Mouse (Mus musculus): ENCODE measurements around the gene Tspan9.

The Tspan9 gene

GRCm38 (mm10) chr6:127942421-127942820 lies 201.0 kb downstream of the Tspan9 start:
- DNase-seq (ENCODE audit: inconsistent age in 2 of 2, low spot score in 1 of 2), result peak; percentile 78 to 91

- peak in 1 of 2 experiments; percentile 67 for DNase-seq (ENCODE audit: inconsistent age in 2 of 2, low spot score in 1 of 2)
Observed at GRCm38 (mm10) chr6:127935105-127935504, 208.3 kb downstream of the Tspan9 start.

- DNase-seq (ENCODE audit: inconsistent age in 2 of 2, low spot score in 1 of 2), result no peak
Observed at GRCm38 (mm10) chr6:127933841-127934240, 209.6 kb downstream of the Tspan9 start.

DNA sequence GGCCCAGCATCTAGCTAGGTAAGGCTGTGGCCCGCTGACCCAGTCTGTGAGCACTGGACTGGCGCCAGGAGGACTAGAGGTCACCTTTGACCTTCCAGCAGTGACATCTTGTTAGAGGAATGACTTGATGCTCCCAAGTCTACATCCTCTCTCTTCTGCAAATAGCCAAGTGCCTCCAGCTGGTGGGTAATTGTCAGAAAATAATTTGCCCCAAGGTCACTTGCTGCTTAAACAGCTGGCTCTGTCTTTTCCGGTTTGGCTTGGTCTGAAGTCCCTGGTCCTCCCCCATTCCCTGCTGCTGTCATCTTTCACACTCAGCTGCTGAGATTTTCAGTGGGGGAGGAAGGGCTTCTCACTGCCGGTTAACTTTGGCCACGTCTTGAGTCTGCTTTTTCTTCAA lies 210.7 kb downstream of the Tspan9 start:
- no peak for DNase-seq (ENCODE audit: inconsistent age in 2 of 2, low spot score in 1 of 2)

GRCm38 (mm10) chr6:127928682-127929081 lies 214.7 kb downstream of the Tspan9 start:
- DNase-seq (ENCODE audit: inconsistent age in 2 of 2, low spot score in 1 of 2), result peak in 1 of 2 experiments; percentile 64

DNA sequence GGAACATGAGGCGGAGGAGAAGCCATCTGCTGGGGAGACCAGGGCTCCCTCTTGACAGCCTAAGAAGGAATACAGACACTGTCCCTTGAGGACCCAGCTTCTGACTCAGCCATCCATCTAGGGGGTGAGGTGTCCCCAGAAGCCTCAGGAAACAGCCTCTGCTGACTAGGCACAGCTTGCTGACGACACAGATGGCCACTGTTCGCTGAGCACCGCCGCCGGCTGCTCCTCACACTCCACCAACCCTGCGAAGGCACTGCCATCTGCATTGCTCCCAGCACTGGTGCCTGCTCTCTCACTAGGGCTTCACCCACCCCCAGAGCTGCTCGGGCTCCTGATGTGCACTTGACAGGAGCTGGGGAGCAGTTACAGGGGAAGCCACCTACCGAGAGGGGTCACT lies 217.5 kb downstream of the Tspan9 start:
- DNase-seq (ENCODE audit: inconsistent age in 2 of 2, low spot score in 1 of 2), result no peak

DNA sequence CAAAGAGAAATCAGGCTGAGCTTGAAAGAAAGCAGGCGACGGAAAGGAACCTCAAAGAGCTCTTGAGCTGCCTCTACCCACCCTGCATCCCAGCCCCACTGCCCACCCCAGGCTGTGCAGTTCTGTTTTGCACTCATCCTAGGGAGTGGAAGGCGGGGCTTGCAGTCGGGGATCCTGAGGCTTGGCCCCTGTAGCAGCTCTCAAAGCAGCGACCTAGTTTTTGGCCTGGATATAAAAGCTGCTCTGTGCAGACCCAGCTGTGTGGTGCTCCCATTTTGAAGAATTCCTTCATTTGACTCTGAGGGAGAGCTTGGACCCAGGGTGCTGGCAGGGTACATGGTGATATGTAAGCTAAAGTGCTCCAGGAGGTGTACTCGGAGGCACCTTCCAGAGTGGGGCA lies 218.6 kb downstream of the Tspan9 start:
- no peak for DNase-seq (ENCODE audit: inconsistent age in 2 of 2, low spot score in 1 of 2)

DNA sequence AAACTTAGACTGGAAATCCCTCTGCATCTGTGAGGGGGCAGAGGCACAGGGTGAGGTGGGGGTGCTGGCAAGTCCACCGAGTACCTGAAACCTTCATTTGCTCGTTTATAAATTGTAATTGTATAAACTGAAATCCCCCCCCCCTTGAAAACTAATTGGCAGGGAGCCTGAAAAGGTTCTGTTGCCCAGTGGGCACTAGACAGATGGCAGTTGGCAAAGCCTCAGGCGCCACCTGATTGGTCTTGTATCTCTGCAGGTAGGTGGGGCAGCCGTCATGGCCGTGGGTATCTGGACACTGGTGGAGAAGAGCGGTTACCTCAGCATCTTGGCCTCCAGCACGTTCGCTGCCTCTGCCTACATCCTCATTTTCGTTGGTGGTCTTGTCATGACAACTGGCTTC lies 220.1 kb downstream of the Tspan9 start:
- no peak for DNase-seq (ENCODE audit: inconsistent age in 2 of 2, low spot score in 1 of 2)

GRCm38 (mm10) chr6:127921996-127922395 lies 221.4 kb downstream of the Tspan9 start:
- no peak for DNase-seq (ENCODE audit: inconsistent age in 2 of 2, low spot score in 1 of 2)

GRCm38 (mm10) chr6:127920652-127921051 lies 222.7 kb downstream of the Tspan9 start:
- DNase-seq (ENCODE audit: inconsistent age in 2 of 2, low spot score in 1 of 2), result peak; percentile 87 to 95

GRCm38 (mm10) chr6:127919491-127919890 lies 223.9 kb downstream of the Tspan9 start:
- DNase-seq (ENCODE audit: inconsistent age in 2 of 2, low spot score in 1 of 2), result peak; percentile 76 to 87

- DNase-seq (ENCODE audit: inconsistent age in 2 of 2, low spot score in 1 of 2), result peak in 1 of 2 experiments; percentile 27
Observed at GRCm38 (mm10) chr6:127917712-127918111, 225.7 kb downstream of the Tspan9 start.

DNA sequence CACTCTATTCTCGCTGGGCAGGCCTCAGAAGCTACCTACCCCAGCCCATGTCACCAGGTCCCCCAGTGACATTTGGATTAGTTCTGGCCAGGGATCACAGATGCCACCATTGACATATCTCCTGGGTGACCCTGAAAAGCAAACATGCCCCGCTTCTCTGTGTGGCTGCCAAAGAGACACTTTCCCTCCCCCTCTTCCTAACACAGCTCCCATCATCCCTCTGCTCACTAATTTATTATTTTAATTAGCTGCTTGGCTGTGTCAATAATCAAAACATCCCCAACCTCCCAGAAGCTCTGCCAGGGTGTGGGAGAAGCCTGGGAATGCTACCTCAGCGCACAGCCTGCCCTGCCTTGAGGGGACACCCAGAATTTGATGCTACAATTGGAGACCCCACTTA lies 226.4 kb downstream of the Tspan9 start:
- peak; percentile 42 to 75 for DNase-seq (ENCODE audit: inconsistent age in 2 of 2, low spot score in 1 of 2)

DNA sequence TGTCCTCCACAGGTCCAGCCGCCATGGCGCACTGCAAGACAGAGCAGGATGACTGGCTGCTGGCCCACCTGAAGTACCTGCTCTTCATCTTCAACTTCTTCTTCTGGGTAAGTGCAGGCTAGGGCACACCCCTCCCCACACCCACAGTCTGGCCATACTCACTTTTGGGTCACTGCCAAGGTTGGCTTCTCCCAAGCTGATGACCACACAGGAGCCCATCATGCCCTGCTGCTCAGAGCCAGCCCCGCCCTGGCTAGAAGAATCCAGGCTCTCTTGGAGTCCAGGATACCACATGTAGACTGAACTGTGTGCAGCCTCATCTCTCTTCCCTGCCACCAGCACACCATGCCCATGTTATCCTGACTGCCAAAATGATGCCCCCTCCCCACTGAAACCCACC lies 230.5 kb downstream of the Tspan9 start:
- DNase-seq (ENCODE audit: inconsistent age in 2 of 2, low spot score in 1 of 2), result peak in 1 of 2 experiments; percentile 22

DNA sequence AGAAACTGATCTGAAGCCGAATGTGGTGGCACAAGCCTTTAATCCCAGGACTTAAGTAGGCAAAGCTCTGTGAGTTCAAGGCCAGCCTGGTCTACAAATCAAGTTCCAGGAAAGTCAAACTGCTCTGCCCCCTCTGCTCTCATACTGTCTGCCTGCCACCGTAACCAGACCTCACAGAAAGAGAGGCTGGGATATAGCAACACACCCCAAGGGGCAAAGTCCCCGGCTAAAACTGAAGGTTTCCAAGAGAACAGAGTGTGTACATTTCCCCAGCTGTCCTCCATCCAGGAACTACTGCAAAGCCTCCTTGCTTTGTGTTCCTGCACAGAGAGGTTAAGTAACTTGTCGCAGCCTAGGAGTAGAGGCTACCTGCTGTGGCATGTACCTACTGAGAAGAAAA lies 231.7 kb downstream of the Tspan9 start:
- DNase-seq (ENCODE audit: inconsistent age in 2 of 2, low spot score in 1 of 2), result peak in 1 of 2 experiments; percentile 35
